Mouse (Mus musculus) layer of hippocampus, postnatal 25 days (tissue): Measurements from ENCODE around the gene Gpr37l1. TPM values are rescaled to one million over a fixed set of nuclear protein-coding genes. Genes with fewer than 3 reads are reported as not detected.
"Not testable (repeated sequence)": the region's sequence is repeated elsewhere in the genome, so short reads cannot be mapped to it uniquely, and the experiment has no call there.

Experiments
- DNase-seq, 2 experiments: peaks; one replicate each; pipeline ENCODE4 v3.0.0; 2022; ENCODE audit warnings: mixed read lengths in 2 of 2, low spot score in 1 of 2; ENCODE audit errors: extremely low spot score in 1 of 2
- total RNA-seq, 2 experiments: library from RNA; stranded (reverse); gene quantifications; 2 replicates each; pipeline ENCODE4 v1.2.3; 2021

Gpr37l1 gene
- 100 to 1,000 TPM; 226 to 229 TPM for total RNA-seq

DNA sequence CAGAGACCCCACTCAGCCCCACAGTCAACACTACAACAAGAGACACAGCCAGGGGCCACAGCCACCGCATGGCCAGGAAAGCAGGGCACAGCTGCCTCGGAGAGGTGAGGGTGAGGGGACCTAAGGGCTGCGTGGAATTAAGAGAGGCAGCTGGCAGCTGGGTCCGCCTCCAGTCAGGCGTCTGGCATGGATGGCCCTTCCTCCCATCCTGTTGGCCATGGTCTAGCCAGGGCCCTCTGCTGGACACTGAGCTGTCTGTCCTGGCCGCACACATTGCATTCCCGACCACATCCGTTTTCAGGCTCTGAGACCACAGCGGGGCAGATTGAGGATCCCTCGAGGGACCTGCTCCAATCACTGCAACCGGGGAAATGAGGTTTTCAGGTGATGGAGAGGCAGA lies at the start of gene Gpr37l1:
TSS of gene Gpr37l1 (minus strand) at position 247 of the 400 bp plus-strand sequence.
- DNase-seq: no peak

DNA sequence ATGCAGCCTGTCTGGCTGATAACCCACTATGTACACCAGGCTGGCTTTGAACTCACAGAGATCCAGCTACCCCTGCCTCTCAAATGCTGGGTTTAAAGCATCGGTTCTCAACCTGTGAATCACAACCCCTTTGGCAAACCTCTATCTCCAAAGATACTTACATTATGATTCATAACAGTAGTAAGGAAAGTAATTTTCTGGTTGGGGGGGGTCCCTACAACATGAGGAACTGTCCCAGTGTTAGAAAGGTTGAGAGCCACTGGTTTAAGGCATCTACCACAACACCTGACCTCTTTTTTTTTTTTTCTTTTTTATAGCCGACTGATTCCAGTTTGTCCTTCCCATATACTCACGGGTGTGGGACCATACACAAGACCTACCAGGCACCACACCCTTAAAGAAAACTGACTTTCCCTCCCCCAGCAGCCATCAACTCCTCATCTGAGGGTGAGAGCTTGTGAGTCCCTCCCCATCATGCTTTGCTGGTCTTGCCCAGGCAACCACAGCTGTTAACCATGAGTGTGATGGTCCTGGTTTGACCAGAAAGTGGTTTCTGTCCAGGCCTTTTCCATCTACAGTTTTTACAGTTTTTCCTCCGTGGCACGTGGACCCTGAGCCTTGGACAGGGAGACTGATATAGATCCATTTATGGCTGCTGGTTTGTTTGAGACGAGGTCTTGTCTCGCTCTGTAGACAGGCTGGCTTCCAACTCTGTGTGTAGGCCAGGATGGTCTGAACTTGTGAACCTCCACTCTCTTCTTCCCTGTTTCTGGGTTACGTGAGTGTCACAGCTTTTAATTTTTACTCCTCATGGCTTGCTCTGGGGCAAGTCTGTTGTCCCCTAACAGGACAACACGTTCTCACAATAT lies 46.5 kb upstream of the Gpr37l1 start:
- no peak for DNase-seq

DNA sequence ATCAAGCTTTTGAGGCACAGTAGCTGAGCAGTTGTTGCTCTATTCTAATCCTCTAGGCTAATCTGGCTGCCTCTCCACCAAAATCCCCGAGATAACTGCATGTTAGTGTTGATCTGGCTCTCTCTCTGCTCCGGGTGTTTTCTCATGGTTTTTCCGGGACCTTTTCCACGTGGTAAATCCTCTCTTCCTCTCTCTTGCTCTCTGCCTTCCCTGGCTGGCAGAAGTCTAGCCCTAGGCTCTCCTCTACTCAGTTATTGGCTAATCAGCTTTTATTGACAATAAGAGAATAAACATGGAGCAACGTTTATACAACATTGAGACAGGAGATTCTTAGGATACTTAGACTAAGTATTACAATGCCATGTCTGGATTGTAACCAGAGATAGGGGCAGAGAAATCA lies 42.9 kb upstream of the Gpr37l1 start:
- no peak for DNase-seq

DNA sequence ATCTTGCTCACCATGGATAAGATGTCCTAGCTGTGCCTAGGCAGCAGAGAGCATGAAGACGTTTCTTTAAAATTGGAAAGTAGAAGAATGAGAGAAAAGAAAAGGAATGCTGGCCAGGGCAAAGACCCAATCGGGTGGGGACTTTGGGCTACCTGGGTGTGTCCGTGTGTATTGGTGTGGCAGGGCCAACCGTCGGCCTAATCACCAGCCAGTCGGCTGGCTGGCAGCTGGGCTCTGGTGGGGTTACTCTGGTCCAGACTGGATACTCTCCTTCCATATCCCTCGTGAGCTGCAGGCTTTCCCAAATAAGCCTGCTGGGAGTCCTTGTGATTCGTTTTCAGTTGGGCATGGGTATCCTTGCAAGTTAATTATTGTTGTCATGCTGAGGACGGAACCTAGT lies 41.2 kb upstream of the Gpr37l1 start:
- no peak for DNase-seq

DNA sequence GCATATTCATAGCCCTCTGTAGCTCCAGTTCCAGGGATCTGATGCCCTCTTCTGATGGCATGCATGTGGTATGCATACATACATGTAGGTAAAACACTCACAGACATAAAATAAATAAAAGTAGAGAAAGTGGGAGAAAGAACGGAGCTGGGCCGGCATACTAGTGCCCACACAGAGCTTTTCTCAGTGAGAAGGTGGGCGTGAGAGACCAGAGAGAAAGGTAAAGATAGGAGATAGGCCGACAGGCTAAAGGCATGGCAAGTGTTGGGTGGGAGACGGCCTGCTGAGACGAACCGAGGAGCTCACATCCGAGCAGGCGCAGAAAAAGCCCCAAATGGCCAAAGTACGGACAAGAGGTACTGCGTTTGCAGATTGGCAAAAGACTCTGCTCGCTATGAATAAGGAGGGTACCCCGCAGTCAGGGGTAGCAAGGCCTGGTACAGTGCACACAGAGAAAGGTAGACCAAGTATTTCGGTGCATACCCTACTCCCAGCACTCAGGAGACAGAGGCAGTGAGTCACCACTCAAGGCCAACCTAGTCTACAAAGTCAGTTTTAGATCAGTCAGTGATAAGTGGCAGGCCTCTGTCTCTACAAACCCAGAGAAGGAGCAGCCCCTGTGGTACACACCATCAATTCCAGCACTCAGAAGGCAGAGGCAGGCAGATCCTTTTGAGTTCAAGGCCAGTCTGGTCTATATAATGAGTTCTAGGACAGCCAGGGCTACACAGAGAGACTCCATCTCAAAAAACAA lies 39.3 kb upstream of the Gpr37l1 start:
- DNase-seq: no peak

DNA sequence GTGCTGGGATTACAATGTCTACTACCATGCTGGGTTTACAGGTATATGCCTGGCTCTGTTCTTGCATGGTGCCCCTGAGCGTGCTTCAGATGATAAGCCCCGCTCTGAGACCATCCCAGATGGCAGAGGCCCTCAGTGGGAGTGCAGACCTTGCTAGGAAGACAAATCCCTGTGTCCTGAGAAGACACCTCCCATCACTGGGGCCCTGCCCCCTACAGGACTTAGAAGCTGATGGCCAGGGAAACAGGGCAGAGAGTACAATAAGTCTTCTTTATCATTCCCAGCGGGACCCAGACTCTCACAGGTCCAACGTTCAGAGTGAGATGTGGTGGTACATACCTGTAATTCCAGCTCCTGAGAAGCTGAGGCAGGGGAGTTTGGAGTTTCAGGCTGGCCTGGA lies 37.8 kb upstream of the Gpr37l1 start:
- DNase-seq: no peak

DNA sequence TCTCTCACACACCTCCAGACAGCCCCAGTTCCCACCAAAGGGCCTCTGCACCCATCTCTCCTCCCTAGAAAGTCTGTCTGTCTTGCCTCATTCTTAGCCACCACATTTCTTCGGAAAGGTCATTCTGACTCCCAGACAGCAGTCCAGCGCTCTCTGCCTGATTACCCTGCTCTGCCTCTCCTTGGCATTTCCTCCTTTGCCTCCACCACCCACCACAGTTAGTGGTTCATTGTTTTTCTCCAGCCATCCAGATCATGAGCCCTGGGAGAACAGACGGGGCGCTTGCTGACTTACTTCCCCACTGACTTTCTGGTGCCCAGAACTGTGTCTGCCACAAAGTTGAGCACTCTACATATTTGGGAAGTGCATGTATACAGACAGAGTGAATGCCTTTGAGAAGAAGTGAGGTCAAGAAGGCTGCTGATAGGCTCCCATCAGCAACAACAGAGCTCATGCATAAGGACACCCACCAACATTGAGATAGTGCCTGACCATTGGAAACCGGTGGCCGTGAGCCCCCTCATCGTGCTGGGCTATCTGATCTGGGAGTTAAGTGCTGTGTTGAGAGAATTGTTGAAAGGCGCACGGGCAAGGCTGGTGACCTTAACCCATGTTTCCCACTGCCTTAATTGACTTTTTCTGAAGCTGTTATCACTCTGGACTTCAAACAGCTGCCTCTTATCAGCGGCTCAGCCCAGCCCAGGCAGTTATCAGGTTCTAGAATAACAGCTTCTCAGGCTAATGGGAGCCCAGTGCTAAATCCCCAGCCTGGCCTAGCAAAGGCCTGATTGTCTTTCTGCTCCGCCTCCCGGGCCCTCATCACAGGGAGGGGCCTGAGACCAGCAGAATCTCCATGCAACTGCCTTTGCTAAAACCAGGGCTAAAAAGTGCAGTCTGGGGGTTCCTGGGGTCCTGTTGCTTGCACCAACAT lies 37.0 kb upstream of the Gpr37l1 start:
- DNase-seq: no peak

DNA sequence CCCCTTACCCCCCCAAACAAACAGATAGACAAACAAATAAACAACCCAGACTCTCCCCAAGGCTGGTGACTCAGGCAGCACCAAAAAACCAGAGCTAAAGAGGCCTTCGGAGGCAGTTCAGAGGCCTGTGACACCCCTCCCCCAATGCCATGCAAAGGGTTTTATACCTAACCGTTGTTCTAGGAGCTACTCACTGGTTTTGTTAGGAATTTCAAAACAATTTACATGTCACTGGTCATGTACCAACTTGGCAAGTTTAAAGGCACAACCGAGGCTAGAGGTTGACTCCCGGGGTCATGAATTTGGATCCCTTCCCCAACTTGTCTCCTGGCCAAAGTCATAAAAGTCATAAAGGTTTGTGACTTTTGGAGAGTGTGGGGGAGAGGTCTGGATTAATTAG lies 32.9 kb upstream of the Gpr37l1 start:
- no peak for DNase-seq

DNA sequence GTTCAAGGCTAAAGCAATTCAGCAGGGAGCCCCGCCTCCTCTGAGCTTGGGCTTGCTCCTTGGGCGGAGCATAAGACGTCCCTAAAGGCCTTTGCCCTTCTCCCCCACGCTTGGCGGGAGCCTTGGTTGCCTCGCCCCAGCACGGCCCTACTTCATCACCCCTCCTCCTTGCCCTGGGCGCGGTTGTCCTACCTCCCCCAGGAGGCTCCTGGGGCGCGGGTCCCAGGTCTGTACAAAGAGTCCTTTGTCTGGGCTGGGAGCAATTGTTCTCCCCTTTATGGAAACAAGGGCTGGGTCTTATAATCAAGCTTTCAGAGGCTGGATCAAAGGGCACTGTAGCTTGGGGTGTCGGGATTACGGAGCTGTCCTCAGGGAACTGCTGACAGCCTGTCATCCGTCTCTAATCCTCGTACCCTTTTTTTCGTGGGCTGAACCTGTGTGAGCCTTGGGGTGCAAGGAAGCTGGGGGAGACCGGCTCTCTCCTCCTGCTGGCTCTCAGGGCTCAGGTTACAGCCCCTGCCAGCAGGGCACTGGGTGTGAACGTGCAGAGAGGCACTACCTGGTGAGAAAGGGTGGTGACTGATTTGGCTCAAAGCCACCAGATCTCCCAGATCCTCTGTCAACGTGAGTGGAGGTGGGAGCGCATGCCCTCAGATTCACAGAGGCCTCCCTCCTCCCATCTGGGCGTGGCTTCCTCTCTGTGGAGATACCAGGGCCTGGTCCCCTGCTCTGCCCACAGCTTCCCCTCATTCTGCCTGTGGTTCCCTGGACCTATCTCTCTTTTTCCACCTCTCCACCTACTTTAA lies 31.7 kb upstream of the Gpr37l1 start:
- no peak for DNase-seq

DNA sequence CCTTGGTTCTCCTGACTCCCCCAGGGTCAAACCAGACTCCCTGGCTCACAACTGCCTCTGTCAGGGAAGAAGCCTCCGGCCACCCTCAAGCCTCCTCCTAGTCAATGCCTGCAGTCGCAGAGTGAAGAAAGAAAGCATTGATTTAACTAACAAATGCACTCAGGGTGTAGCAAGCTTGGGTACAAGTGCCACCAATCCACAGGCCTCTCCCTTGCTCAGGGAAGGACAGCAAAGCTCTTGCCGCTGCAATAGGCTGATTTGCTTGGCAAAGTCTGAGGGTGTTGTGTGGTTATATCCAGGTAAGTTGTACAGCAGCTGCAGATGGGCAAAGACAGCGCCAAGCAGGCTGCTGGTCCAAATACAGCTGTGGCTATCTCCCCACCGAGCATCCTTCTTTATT lies 30.9 kb upstream of the Gpr37l1 start:
- no peak for DNase-seq

DNA sequence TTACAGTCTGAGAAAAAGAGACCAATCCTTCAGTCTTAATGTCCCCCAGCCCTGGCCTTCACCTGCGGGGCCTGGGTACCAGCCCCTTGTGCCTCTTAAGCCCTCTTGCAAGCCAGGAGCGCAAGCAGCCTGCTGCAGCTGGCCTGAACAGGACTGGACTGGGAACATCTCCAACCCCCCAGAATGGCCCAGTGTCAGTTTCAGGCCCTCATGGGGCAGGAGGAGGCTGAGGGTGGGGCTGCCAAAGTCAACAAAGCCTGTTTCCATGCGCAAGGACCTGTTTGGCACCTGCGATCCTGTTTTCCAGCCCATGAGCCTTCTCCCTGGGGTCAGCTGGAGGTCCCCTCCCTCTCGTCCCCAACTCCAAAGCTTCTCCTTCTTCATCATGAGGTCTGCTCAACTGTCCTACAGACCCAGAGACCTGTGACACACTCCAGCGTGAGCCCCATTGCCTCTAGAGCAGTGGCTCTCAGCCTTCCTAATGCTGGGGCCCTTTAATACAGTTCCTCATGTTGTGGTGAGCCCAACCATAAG lies 28.5 kb upstream of the Gpr37l1 start:
- no peak for DNase-seq

DNA sequence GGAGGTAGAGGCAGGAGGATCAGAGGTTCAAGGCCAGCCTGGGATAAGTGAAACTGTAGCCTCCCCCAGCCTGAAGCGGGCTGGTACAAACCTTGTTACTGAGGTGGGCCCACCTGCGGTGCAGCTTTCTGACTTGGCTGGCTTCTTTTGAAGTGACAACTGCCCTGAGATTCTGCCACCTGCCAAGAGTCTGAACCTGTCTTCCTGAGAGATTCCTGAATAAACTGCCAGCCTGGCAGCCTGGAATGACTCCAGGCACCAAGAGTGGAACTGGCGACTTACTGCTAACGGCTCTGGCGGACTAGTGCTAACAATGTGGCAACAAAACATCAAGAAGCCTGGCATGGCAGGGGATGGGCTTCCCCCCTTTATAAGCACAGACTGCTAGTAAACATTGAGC lies 26.9 kb upstream of the Gpr37l1 start:
- not testable (repeated sequence) for DNase-seq

DNA sequence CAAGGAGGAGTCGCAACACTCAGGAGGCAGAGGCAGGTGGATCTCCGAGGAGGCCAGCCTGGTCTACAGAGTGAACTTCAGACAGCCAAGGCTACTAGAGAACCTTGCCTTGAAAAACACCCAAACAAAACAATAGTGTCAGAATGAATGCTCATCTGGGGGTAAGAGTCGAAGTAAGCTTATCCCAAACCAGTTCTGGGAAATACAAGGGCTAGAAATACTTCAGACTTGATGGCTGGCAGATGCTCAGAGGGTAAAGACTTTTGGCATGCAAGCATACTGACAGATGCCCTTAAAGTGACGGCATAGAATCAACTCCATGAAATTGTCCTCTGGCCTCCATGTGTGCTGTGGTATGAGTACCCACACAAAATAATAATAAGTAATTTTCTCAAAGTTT lies 21.7 kb upstream of the Gpr37l1 start:
- no peak for DNase-seq

DNA sequence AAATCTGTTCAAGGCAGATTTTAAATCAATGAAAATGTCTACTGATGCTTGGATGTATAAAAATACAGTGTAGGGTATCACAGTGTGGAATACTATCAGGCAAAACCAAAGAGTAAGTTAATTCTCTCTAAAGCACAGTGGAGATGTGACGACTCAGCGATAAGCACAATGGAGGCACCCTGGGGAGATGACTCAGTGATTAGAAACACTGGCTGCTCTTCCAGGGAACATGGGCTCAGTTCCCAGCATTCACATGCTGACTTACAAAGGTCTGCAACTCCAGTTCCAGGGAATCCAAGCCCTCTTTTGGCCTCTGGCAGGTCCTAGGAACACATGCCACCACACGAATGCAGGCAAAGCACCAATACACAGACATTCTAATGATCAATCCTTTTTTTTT lies 20.7 kb upstream of the Gpr37l1 start:
- DNase-seq: no peak

DNA sequence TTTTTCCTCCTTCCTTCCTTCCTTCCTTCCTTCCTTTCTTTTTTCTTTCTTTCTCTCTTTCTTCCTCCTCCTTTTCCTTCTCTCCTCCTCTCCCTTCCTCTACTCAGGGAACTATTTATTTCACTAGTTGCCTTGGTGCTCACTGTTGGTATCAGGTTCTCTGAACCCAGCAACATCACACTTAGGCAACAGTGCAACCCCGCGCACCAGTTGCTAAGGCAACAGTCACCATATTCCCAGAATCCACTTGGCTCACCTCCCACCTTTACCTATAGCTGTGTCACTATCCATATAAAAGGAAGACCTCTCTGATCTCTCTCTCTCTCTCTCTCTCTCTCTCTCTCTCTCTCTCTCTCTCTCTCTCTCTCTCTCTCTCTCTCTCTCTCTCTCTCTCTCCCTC lies 19.5 kb upstream of the Gpr37l1 start:
- not testable (repeated sequence) for DNase-seq

DNA sequence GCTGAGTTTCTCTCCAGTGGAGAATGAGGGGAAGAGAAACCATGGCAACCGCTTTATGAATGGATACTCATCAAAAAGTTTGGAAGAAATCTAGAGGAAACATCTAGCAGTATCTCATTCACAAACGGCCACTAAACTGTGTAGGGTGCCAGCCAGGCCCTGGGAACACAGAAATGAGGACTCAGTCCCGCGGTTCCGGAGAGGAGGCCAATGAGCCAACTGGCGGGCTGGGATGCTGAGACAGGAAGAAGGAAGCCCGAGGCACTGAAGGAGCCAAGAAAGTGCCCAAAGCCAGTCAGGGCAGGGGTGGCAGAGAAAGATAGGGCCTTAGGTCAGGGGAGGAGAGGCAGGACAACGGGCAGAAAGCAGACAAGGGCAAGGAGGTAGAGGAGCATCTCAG lies 18.9 kb upstream of the Gpr37l1 start:
- DNase-seq: no peak

DNA sequence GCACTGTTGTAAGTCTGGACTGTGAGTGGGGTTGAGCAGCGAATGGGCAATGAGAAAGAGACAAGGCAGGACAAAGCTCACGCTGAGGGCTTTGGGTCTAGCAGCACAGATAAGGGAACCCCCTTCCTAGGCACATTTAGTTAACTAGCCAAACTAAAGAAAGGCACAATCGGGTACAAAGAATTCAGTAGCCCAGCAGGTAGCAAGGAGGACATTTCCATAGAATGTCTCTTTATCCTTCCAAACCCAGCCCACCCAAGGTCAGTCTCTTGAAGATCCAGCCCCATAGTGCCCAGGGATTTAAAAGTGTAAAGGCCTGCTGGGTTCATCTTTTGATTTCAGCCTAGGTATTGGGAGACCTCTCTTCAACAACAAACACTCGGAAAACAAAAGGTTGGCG lies 18.5 kb upstream of the Gpr37l1 start:
- DNase-seq: no peak

DNA sequence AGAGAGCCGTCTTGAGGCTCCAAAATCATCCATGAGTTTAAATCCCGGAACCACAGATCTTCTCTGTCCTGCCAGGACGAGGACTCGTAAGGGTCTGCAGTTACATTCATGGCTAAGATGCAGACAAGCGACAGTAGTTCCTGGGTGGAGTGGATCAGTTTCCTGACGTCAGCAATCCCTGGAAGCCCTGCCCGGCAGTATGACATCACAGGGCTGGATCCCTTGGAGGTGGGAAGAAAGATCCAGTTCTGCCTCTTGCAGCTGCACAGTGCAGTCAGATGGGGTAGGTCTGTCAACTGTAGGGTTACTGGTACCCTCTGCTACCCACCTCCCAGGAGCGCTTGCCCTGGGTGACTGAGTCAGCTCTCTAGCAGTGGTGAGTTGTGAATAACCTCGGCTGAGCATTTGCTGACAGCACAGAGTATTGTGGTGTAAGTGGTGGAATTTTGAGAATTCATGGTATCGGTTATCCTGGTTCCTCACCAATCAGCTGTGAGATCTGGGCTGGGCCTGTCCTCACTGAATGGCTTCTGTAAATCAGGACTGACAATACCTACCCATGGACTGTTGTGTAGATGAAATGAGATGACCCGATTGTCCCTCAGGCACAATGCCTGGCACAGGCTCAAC lies 16.6 kb upstream of the Gpr37l1 start:
- DNase-seq: no peak

DNA sequence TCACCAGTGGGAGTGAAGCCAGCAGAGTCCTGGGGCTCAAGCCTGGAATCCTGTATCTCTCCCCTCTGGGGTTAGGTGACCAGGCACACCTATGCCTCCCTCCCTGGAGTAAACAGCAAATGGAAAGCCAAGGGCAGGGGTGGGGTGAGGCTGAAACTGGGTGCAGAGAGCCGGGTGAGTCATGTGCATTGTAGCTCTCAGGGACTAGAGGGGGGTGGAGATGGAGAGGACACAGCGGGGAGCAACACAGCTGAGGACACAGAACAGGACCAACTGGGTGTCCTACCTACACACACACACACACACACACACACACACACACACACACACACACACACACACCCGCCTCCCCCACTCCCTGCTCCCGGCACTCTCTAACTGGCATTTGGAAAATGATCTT lies 16.0 kb upstream of the Gpr37l1 start:
- DNase-seq: no peak
